Mouse (Mus musculus): ENCODE data around the gene Rorb.

The Rorb gene

DNA sequence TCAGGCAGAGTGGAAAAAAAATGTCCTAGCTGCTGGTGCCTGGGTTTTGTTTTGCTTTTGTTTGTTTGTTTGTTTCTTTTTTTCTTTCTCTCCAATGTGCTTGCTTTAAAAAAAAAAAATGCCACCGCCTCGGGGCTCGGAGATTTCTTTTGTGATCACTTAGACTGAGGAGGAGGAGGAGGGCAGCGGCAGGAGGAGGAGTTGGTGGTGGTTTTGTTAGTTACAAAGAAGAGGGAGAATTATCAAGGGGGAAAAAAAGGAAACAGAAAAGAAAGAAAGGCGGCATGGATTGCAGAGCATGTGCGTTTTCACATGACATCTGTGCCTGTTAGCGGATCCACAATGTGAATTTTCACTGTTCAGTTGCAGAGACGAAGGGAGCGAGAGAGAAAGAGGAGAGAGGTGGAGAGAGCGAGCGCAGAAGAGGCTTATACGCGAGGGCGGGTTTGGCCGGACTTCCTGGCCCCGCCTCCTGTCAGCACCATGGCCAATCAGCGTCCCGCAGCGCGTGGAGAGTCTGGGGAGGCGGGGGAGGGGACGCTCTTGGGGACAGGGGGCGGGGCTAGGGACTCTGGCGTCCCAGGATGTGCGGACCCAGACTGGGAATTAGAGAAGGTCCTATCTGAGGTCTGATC, at the start of gene Rorb:
TSS of gene Rorb (minus strand) at position 404 of the 635 bp plus-strand sequence.
- peak; percentile 63 to 66 for DNase-seq (ENCODE audit: low spot score in 2 of 2)

DNA sequence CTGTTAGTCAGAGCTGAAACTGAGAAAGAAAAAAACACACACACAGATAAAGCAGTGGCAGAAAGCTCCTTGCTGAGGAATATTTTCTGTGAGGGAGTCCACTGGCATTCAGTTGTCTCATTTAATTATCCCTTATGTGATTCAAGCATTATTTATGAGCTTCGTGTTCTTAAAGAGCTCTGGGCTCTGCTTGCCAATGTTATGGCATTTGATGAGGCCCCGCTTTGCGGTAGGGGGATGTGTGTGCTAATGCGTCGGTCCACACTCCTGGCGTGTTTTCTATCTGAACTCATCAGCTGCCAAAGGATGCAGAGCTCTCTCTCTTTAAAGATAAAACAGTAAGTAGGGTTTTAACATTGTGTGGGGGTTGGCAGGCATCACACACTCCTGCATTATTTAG, 37.9 kb upstream of the Rorb start:
- DNase-seq (ENCODE audit: low spot score in 2 of 2) = no peak

DNA sequence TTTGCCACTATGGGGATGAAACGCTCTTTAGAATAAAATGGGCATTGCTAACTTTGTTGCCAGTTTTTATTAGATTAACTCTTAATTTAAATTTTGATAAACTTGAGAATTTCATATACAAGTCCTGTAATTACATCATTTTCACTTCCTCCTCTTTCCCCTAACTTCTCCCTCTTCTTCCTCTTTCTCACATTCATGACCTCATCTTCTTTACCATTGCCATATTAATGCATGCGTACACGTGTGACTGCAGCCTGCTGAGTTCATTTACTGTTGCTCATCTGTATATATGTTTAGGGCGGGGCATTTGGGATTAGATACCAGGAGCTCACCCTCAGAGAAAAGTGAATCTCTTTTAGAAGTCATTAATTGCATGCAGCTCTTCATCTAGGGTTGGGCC, 33.5 kb upstream of the Rorb start:
- no peak for DNase-seq (ENCODE audit: low spot score in 2 of 2)

DNA sequence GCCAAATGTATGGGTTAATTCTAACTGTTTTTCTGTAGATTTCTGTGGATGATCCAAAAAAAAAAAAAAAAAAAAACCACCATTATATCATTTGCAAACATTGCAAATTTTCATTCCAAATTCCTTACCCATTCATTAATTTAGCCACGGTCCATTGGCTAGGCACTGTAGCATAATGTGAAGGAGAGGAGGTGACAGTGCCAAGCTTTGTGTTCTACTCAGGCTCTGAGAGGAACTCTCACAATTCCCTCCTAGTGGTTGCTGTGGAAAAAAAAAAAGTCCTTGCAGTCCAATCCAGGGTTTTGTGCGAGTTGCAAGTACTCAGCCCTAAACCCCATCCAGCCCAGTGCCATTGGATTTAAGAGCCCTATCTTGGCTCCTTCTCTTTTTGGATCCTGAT, 25.9 kb upstream of the Rorb start:
- no peak for DNase-seq (ENCODE audit: low spot score in 2 of 2)

DNA sequence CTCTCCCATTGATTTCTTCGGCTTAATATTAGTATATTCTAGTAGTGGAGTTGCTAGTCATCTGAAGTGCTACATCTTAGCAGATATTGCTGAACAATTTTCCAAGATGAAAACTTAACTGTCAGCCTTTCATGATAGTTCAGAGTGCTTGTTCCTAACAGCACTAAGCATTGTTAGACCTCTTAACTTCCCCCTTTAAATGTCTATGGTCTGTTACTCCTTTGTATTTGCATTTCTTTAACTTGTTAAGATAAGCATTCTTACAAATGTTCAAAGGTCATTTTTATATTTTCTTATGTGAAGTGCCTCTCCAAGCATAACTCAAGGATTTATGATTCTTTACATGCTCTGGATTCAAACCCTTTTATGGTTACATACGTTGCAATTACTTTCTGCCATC, 24.8 kb upstream of the Rorb start:
- DNase-seq (ENCODE audit: low spot score in 2 of 2) = no peak

DNA sequence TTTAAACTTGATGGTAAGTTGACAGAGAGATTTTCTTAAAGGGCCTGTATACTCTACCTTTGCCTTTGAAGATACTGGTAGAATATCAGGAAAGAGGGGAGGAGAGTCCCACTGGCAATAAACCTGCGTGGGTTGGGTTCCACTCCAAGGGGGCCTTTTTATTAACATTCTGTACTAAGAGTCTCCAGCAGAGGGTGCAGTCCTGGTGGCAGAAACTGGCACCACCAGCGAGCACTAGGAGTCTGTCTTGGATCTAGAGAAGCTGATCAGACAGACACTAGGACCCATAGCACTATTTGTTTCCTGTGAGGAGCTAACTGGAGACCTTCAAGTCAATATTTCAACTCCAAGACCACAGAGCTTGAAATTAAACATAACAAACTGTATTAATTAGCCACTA, 11.3 kb upstream of the Rorb start:
- DNase-seq (ENCODE audit: low spot score in 2 of 2) = no peak

DNA sequence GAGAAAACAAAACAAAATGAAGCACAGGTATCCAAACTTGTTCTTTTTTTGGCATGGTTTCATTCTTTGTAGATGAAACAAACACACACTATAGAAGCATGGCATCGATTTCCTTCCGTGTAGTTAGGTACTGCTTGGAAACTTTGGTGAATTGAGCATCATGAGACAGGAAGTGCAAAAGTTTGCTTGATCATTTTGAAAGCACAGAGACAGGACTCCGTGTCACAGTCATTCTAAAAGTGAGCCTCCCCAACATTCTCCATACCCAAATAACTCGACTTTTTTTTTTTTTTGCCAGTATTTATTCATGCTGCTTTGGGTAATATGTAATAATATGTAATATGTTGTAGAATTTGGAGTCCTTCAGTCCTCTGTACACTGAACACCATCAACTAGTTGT, 1.2 kb upstream of the Rorb start:
- no peak for DNase-seq (ENCODE audit: low spot score in 2 of 2)

DNA sequence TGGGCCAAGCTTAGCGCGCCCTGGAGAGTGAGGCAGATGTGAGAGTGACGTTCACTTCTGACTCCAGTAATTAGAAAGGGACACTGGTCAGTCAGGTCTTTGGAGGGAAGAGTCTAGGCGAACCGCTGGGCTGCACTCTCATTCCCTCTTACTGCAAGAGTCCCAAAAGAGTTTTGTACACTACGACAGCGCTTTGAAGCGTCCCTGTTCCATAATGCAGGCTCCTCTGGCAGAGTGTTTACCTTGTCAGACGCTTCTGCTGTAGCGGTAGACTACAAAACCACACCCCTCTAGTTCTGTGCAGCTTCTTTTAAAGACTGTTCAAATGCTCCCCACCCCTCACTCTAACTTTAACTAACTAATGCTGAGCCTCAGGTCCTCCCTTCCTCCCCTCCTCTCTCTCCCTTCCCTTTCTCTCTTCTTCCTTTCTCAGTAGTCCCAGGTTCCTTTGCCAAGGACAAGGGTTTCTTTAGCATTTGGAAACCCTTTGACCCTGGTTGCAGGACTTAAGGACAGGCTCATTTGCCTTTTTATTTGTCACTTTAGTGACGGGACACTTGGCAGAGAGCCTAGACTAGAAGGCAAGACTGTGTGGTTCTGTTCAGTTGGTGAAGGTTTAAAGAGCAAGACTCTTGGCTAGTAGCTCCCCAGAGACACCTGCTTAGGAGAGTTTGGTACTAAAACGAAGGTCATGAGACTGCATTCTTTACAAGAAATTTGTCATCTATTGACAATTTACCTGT, 603 bp upstream of the Rorb start:
- DNase-seq (ENCODE audit: low spot score in 2 of 2) = no peak

DNA sequence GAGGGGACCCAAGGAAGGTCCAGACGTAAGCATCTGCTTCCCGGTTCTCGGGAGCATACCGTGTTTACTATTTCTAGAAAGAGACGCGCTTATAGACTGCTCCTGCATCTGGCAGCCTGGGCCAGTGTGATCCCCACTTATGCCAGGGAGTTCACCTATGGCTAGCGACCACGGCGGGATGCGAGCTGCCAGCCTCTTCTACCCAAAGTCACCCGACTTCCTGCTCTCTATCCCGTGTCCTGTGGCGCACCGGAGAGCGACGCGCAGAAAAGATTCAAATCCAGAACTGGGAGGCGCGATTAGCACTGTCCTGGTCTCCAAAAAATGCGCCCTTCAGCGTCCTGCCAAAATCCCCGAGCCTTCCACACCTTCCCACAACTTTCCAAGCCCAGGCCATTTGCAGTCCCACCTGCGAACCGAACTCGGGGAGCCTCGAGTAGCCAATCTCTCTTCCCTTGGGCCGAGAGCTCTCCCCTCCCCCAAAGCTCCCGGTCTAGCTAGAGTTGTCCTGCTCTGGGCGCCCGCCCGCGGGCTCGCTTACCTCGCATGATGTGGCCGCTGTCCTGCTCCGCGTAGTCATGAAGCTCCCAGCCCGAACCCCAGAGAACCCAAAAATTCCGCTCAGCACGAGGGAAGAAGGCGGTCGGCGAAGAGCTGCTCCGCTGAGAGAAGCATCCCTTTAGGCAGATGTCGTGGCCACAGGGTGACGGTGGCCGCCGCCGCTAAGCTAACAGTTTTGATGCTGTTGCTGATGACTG, 806 bp downstream of the Rorb start:
- DNase-seq (ENCODE audit: low spot score in 2 of 2) = peak; percentile 28 to 37

DNA sequence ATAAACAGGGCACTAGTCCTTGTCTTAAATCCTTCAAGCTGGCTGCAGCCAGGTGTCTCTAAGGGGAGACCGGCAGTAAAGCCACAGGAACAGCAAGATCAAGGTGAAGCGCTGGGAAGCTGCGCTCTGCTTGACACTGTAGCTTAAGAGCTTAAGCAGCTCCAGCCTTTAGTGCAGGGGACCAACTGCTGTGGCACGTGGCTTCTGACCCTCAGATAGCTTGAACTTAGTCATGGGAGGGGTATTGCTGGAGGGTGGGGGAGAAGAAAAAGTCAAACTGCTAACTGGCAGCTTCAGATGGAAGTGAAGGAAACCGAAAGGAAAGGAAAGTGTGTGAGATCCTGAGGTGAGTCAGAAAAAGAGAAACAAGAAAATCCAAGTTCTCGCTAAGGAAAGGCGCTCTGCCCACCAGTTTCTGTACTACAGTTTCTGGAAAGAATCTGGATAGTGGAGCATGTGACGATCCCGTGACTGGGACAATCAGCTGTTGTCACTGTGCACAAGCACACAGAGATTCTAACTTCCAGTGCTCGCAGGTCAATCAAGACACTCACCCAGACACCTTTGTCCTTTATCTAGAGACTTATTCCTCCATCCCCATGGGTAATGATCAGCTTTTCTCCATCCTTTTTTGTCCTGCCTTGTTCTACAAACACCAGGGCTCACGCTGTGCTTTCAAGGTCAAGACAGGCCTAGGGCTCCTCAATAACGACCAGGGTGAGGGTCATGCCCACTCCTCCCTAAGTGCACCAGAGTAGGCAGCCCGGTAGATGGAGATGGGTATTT, 2.2 kb downstream of the Rorb start:
- no peak for DNase-seq (ENCODE audit: low spot score in 2 of 2)

DNA sequence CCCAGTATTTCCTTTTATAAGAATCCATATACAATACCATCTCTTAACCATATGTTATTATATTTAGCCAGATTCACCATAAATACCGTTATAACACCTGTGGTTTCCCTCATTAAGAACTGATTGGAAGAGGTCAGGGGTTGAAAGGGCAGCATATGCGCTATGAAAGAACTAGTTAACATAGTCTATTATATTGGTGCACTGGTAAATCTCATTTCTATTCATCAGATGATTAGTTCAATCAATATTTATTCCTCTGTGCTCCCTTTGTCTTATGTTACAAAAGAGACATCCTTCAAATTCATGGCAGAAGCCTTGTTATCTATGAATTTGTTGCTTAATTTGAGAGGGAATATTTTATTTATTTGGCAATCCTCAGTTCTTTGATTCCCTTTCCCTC, 6.4 kb downstream of the Rorb start:
- DNase-seq (ENCODE audit: low spot score in 2 of 2) = no peak

DNA sequence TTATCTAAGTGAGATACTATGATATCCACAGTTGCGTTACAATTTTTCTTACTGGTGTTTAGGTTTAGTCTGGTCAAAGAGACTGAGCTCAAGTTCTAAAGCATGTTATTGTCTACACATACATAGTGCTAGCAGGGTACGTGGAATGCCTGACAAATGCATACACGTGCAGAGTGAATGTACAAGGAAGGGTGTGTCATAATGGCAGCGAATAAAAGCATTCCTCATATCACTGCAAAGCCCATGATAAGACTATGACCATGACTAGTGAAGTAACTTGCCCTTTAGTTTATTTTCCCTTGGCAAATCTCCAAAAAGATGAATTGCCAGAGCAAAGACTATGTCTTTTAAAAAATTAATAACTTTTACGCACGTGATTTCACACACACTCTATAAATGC, 13.8 kb downstream of the Rorb start:
- DNase-seq (ENCODE audit: low spot score in 2 of 2) = no peak

DNA sequence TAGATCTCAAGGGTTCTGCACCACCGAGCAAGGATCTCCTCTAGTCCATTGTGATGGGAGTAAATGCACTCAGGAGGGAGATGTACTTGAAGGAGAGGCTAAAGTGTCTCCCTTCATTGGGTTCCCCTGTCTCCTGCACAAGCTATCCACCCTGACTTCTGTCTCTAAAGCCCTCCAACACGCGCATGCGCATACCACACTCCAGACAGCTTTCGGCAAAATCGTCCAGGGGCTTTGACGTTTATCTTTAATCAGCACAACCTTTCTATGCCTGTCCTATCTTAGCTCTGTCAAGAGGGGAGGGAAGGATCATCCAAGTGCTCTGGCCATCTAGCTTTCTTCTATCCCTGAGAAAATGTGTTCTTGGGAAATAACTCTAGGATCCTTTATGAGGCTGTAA, 21.6 kb downstream of the Rorb start:
- no peak for DNase-seq (ENCODE audit: low spot score in 2 of 2)

DNA sequence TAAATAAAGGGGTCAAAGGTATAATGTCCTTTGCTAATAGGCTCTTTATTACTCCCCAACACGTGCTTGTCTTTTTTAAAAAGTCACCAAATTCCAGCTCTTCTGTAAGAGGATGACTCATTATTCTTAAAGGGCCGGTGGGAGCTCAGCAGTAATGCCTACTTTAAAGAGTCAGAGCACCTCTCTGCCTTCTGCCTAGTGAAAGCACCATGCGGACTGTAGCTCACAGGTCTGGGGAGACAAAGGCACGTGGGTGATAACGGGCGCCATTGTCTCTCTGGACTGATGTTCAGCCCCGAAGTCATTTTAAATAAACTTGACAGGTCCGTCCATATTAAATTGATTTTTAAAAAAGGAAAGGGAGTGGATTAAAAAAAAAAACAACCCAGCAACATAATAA, 33.1 kb downstream of the Rorb start:
- DNase-seq (ENCODE audit: low spot score in 2 of 2) = no peak

DNA sequence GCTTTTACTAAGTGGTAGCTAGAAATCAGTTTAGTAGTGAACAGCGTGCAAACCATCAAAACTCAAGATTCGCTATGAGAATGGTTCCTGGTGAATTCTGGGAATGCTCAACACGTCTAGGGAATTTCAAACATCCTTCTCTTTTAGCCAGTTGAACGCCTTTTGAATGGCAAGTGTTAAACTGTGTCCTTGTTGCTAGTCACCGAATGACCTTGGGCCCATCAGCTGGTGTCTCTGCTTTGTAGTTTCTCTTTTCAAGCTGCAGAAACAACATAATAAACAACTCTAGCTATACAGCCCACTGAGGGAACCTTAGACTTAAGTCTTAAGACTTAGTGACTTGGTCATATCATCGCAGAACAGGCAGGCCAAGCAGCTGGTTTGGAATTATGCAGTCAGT, 36.2 kb downstream of the Rorb start:
- no peak for DNase-seq (ENCODE audit: low spot score in 2 of 2)

DNA sequence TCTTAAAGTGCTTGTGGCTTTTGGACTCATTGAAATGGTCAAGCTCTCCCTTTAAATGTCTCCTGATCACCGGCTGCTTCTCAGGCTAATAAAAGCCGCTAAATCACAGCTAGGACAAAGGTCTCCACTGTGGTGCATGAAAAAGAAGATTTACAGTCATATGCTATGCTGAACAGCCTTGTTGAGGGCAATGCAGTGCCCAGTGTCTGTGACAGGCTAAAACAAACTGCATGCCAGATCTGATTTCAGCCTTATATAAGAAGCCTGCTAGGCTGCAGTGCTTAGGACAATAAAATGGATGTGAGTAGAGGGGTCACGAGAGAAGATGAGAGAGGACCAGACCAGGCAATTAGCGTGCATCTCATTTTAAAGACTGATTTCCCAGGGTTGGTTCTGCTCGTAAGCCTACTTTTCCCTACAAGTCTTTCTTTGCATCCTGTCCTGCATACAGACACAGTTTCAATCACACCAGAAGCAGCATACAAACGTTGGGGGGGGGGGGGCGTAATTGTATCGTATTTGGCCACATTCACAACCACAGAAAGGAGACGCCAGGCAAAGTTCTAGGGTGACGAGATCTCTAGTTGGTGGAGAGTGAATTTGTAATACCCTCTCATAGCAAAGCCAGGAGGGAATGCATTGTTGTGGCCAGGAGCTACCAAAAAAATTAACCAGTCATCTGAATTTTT, 52.1 kb downstream of the Rorb start:
- no peak for DNase-seq (ENCODE audit: low spot score in 2 of 2)

DNA sequence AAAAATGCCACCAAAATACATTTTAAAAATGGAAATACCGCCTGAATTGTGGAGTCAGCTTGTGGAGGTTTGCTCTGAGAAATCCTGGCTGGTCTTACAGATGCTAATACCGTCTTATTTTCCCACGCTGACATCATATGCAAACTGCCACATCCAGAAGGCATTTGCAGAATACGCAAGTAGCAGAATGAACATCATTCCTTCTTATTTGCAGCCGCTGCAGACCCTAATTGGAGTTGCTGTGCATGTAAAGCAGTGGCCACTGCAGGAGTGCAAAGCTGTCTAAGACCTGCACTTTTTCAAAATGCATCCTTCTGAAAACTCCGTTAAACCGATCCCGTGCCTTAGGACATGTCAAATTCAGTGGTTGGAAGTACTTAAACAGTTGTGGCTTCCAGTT, 52.8 kb downstream of the Rorb start:
- no peak for DNase-seq (ENCODE audit: low spot score in 2 of 2)

DNA sequence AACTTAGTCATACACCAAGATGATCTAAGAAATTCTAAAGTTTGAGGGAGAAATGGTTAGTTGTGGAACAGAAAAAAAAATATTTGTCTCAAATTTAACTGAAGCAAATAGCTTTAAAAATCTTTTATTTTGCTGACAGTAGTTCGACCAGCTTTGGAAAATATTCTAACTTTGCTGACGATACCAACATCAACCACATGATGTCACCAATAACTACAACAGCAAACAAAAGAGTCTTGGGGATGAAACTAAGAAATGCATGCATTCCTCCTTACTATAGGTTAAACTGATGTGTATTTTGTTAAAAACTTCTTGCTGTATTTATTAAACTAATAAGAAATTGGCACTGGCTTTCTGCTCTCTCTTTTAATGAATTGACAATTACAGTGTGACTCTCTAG, 67.9 kb downstream of the Rorb start:
- no peak for DNase-seq (ENCODE audit: low spot score in 2 of 2)

DNA sequence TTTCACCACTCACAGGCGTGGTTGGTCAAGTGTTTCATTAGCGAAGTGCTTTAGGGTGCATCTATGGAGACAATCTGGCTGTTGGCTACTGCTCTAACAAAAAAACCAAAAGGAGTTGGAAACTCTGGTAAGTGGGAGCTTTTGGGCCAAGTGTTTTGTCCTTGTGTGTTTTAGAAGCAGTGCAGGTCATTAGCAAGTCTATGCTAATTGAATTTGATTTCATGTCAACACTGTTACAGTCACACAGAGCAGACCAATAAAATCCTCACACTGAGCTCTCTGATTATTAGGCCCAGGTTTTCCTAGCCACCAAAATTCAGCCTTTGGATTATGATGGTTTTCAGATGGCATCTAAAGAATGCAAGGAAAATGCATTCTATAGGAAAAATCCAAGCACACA, 70.2 kb downstream of the Rorb start:
- no peak for DNase-seq (ENCODE audit: low spot score in 2 of 2)

DNA sequence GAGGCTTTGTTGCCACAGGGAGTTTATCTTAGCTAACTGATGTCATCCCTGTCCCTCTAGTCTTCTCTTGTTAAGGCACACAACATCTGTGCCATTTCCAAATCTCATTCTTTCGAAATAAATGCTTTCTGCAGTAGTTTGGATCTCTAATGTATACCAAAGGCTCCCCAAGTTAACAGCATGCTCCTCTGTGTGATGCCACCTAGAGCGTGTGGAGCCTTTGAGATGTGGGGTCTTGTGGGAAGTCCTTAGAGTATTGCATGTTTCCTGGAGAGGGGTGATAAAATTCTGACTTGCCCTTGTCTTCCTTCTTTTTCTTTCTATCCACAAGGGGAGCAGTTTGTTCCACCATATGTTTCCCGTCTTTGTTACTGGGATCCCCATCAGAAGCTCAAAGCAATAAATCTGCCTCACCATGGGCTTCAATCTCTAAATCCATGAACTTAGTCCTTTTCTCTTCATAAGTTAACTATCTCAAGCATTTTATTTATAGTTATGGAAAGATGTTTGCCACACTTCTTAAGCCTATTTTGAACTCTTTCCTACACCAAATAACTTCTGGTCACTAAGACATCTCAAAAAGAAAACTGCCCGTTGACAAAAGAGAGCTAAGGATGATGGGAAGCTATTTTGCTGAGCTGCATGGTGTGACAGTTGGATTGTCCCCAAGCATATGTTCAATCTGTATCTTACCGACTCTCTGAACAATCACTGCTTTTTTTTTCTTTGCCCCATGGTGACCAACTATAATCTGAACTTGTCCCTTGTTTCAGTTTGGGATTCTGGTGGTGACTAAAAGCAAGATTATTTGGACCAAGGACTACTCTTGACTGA, 76.3 kb downstream of the Rorb start:
- DNase-seq (ENCODE audit: low spot score in 2 of 2) = no peak

DNA sequence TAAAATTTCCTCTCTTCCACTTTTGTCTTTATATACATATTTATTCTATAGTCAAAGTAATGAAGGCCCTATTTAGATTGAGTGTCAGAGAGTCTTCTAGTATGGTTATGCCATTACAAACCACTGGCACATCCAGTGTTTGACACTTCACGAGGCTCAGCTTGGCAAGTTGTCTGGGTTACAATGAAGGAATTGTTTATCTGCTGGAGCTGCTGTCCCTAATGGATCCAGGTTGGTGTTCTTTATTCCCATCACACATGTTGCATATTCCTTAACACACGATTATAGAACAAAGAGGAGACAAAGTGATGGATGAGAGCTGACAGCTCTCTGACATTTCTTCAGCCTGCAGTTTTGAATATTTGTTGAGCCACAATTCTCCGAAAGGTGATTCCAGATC, 77.0 kb downstream of the Rorb start:
- no peak for DNase-seq (ENCODE audit: low spot score in 2 of 2)

Measured in frontal cortex, postnatal 25 days (tissue).